Comparison of ENCODE assay signal across 17 mouse cellular contexts in genomic region chr6:20741240-20741639, GRCm38 (mm10).
"Had no signal": no experiment of that assay in that cellular context is flagged by ENCODE, and none has a peak within 500 bp of the region (broad histone marks: within the 10 kb centered on the region; RNA-seq: fewer than 3 reads in every experiment).

No protein-coding gene starts in this region.

- H3K4me3 ChIP-seq: lung, embryonic 15.5 days; megakaryocyte, embryonic 14.5 days; midbrain, embryonic 13.5 days; neural tube, embryonic 12.5 days; stomach, embryonic 15.5 days had no signal

- H3K9me3 ChIP-seq: lung, embryonic 15.5 days; neural tube, embryonic 12.5 days; stomach, embryonic 15.5 days had no signal

- H3K36me3 ChIP-seq: lung, embryonic 15.5 days; midbrain, embryonic 13.5 days; neural tube, embryonic 12.5 days; stomach, embryonic 15.5 days had no signal

- H3K27me3 ChIP-seq: lung, embryonic 15.5 days; megakaryocyte, embryonic 14.5 days; midbrain, embryonic 13.5 days; neural tube, embryonic 12.5 days; stomach, embryonic 15.5 days had no signal

- H3K4me1 ChIP-seq: lung, embryonic 15.5 days; megakaryocyte, embryonic 14.5 days; midbrain, embryonic 13.5 days; neural tube, embryonic 12.5 days; stomach, embryonic 15.5 days had no signal

- DNase-seq: liver, postnatal 0 days; lung, adult 2 months; lung, postnatal 14 days; lung, postnatal 36 days; right cerebral cortex, postnatal 14 days; thymus, adult 2 months; thymus, postnatal 25 days; thymus, postnatal 4 days had no signal

- H3K9ac ChIP-seq: liver, postnatal 0 days; lung, embryonic 15.5 days; midbrain, embryonic 13.5 days; neural tube, embryonic 12.5 days; stomach, embryonic 15.5 days had no signal

- H3K27ac ChIP-seq: lung, embryonic 15.5 days; macrophage; midbrain, embryonic 13.5 days; neural tube, embryonic 12.5 days; stomach, embryonic 15.5 days; stomach, postnatal 0 days had no signal

- H3K4me2 ChIP-seq: lung, embryonic 15.5 days; midbrain, embryonic 11.5 days; midbrain, embryonic 13.5 days; neural tube, embryonic 12.5 days; stomach, embryonic 15.5 days had no signal

- ATAC-seq: liver, postnatal 0 days; lung, postnatal 0 days; midbrain, embryonic 13.5 days had no signal
